Mouse (Mus musculus) spleen, embryonic (tissue): ENCODE results near the gene Rdh1.
"Not testable (repeated sequence)": the region's sequence is repeated elsewhere in the genome, so short reads cannot be mapped to it uniquely, and the experiment has no call there.

Experiments used
- CTCF ChIA-PET: fragments of 350-600 bp; sonication (Branson Sonifier 250); formaldehyde crosslinking; loops from one replicate; lab custom pipeline; 2022; lab: Charles Lee

The Rdh1 gene

DNA sequence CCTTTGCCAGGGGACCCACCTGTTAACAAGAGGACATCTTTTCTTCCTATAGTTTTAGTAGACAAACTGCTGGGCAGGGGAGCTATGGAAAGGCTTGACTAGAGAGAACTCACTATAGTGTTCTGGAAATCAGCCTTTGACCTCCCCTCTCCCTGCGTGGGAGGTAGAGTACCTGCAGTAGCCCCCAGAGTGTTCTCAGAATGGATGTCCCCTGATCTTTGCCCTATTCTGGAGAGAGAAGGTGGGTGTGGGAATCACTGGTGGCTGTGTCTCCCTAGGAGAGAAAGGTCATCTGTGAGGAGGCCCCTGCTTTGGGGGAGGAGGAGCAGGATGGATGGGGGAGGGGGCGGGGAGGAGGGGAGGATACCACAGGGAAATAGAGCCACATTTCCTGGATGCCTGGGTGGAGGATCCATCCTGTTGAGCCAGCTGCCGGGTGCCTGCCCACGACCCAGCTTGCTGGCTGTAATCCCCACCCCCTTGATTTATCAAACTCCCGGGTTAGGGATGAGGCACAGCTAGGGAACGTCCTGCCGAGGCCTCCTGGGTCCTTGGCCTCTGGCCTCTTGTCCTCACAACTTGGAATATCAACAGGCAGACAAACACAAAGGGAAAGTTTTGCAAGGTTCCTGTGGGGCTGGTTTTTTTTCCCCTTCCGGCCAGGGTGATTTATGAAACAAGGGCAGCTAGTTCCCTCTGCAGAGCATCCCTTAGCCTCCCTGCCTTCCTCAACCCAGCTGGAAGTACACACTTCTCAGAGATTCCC is 10.5 kb upstream of the Rdh1 start:
- CTCF ChIA-PET: no interaction called here

DNA sequence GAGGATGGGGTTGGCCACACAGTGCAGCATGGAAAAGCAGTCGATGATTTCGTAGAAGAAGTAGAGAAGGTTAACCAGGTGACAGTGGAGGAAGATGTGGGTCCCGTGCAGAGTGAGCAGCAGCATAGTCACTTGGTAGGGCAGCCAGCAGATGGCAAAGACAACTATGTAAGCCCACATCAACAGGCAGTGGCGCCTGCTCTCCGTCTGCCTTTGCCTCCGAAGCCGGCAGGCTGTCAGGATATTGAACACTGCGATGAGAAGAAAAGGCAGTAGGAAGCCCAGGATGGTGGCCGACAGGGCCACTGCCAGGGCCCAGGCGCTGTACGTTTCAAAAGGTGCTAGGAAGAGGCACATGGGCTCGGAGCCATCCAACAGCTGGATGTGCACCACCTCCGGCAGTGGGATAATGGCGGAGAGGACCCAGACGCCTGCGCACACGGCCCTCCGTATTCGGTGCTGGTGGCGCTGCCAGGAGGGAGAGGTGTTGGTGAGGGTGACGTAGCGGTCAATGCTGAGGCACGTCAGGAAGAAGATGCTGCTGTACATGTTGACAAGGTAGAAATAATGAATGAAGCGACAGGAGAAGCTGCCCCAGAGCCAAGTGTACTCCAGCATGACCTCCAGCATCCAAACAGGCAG is 9.3 kb upstream of the Rdh1 start:
- CTCF ChIA-PET: no interaction called here

DNA sequence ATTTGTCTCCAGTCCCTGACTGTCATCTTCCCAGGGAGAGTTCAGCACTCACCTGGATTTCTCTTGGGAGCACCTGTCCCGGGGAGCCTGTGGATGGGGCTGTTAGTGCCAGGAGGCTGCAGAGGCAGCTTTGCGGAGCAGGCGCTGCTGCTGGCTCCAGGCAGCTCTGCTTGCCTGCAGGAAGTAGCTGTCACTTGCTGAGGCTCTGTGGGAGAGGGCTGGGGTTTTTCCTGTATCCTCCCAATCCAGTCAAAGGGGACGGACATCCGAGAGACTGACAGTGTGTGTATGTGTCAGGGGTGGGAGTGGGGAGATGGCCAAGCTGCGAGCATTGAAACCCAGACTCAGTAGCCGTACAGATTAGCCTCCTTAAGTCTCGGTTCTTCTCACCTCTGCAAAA is 8.0 kb upstream of the Rdh1 start, which contains the start of gene Gpr182:
Gene Gpr182, minus strand, starts transcription at position 185 of the 400 bp plus-strand sequence.
- CTCF ChIA-PET: no interaction called here

DNA sequence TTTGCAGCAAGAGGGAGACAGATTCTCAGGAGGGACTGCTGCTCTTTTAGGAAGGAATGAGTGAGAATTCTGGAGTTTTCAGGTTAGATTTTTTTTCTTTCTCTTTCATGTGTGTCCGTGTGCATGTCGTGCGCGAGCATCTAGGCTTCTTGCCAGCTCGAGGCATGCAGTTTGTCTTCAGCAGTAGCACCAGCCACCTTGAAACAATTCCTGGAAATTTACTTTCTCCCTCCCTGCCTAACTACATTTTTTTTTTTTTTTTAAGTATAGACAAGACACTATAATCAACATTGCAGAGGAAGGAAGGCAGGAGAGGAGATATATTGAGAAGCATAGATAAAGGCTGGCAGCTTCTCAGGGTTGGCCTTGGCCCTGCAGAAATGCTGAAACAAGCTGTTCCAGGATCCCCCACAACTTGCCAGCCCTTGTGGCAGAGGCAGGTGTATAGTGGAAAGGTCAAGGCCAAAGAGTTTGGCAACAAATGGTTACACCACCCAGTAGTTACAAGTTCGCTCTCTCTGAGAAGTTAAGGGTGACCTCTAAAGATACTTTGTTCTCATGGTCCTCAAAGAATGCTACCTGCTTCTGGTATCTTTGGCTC is 4.9 kb upstream of the Rdh1 start:
- CTCF ChIA-PET: interaction anchor here (0.5 kb wide), 1 partner anchor 219 kb away, joined by 3 read pairs; no protein-coding TSS in a partner anchor

DNA sequence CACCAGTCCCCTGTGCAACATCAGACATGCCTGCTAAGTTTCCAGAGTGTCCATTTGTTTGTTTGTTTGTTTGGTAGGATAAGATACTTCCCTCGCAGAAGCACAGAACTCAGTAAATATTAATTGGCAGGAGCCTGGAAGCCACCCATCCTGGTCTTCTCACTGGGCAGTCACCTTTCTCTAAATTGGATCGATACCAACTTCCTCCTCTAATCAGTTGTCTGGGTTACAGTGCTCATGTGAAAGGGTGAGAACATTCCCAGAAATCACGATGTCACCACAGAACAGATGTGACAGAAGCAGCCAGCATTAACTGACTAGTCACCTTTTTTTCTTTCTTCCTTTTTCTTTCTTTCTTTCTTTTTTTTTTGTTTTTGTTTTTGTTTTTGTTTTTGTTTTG is 4.3 kb upstream of the Rdh1 start:
- CTCF ChIA-PET: no interaction called here

DNA sequence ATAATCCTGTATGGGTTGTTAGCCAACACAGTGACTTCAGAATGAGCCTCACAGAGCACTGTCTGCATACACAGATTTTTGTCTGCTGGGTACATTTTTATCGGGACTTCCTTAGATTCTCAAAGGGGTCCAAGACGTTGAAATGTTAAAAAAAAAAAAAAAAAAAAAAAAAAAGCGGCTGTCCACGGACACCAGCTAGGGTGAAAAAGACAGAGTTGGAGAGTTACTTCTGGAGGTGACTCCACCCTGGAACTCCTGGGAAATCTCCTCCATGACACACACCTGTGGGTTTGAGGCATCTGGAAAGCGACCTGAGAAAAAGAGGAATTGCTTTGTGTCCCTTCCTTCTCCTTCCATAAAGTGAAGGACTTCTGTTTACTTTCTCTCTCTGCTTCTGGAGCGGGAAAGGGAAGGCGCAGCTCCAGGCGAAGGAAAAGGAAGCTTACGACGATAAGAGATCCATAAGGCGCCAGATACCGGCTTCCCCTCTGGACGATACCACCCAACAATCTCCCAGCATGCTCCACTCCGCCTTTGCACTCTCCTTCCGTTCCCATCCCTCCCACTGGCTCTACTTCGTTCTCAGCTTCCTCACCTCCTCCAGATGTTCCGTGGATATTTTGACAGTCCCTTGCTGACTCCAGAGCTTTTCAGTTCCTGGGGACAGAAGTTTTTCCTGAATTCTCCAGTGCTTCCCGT is 3.6 kb upstream of the Rdh1 start:
- CTCF ChIA-PET: no interaction called here

DNA sequence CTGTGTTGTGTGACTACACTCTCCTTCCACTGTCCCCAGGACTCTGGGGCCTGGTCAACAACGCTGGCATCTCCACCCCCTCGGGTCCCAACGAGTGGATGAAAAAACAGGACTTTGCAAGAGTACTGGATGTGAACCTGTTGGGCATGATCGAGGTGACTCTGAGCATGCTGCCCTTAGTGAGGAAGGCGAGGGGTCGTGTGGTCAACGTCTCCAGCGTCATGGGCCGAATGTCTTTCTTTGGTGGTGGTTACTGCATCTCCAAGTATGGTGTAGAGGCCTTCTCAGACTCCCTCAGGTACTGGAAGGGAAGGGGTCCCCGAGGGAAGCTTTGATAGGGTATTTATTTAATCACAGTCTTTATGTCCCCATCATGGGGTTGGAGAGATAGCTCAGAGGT is 3.4 kb downstream of the Rdh1 start:
- CTCF ChIA-PET: not testable (repeated sequence)

DNA sequence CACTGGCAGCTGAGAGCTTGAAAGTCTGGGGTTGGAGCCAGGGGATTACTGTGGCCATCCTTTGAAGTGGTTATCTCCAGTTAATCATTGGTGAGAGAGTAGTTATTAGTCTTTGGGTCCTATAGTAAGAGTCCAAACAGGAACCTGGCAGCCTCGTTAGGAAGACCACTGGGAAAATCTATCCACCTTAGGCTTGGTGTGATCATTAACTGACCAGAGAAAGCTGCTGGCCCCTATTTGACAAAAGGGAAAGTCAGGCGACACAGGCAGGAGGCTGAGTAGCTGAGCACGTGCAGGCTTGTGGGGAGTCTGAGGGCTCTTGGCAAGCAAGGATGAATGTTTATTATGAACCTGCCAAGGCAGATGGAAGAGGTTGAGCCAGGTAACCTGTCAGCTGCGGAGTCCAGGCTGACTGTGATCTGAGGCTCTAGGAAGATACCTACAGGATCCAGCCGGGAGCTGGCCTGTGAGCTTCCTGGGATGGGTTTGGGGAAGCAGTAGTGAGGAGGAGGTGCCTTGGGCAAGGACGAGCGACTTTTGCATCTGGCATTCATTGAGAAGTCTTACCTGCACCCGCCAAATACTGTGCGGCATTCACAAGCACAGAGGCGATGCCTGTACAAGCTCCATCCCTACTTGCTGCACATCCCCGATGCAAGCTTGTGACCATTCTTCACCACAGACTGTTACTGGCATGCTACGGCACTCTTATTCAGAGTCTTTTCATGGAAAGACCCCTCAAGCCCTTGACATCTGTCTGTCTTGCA is 4.6 kb downstream of the Rdh1 start:
- CTCF ChIA-PET: interaction anchor here (0.7 kb wide), 1 partner anchor 1332 kb away, joined by 13 read pairs; no protein-coding TSS in a partner anchor

DNA sequence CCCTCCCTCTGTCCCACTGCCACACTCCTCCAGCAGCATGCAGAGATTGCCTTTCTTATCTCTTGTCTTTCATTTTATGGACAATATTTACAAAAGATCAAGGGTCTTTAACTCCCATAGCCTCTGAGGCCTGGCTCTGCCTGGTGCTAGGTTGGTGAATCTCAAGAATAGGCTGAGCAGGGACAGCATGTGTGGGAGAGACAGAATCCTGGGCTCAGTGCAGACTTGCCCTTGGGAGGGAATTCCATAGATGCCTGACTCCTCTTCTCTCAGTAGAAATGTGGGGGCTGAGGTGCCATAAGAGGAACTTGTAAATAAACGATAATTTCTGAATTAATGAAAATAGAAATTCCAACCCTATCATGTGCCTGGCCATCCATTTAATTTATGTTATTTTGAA is 7.0 kb downstream of the Rdh1 start:
- CTCF ChIA-PET: no interaction called here

DNA sequence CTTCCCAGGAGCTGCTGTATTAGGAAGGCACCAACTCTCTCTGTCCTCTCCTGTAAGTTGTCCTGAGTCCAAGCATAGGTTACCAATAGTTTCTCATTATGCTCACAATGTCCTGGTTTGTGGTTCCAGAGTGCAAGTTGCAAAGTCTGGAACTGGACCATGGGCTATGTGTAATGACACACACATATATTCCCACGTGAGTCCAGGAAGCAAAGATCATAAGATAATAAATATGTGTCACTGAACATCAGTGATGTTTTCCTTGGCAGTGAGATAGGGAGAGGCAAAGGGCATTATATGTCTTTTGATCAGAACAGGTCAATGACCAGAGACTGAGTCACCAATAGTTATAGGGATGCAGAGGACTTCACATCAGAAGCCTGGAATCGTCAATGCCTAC is 16.5 kb downstream of the Rdh1 start, which contains the start of gene Rdh9:
Gene Rdh9, plus strand, starts transcription at position 376 of the 400 bp plus-strand sequence.
- CTCF ChIA-PET: interaction anchor here (0.5 kb wide), 1 partner anchor 1135 kb away, joined by 9 read pairs; no protein-coding TSS in a partner anchor

DNA sequence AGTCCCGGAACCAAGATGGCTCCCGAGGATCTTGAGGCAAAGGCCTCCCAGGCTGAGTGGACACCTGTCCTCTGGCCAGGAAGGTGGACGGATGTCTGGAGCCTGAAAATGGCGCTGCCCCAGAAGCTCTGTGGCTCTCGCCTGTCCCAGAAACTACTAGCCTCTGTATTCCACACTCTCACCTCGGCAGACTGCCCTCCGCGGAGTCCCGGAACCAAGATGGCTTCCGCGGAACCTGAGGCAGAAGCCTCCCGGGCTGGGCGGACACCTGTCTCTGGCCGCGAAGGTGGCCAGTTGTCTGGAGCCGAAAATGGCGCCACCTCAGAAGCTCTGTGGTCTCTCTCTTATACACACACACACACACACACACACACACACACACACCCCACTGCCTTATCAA is 22.8 kb downstream of the Rdh1 start:
- CTCF ChIA-PET: not testable (repeated sequence)

DNA sequence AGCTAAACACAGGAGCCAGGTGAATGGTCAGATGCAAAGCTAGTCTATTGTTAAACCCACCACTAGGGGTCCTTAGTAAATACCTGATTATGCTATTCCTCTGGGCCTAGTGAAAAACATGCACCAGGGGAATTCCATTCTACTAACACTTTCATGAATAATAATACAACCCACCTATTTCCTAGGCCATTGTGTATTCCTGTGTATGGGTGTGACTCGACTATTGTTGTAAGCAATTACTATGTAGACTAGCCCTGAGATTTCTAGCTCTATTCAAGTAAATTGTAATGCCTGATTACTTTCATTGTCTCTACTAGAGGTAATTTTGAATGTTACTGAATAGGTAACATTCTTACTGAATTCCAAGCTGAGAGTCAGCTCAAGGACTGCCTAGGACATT is 25.9 kb downstream of the Rdh1 start:
- CTCF ChIA-PET: not testable (repeated sequence)

DNA sequence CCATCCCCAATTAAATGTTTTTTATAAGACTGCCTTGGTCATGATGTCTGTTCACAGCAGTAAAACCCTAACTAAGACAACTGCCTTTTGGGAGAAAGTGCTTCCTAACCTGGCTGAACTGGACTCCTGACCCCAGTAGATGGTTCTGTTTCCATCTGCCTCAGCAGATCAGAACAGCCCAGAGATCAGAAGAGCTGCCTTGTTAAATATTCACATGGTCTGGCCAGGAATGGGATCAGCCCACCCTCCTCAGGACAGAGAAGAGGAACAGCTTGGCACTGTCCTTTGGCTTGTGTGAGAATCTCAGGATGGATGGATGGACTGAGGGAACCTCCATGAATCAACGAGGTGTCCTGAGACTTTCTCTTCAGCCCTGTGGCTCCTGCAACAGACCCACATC is 39.8 kb downstream of the Rdh1 start:
- CTCF ChIA-PET: no interaction called here

DNA sequence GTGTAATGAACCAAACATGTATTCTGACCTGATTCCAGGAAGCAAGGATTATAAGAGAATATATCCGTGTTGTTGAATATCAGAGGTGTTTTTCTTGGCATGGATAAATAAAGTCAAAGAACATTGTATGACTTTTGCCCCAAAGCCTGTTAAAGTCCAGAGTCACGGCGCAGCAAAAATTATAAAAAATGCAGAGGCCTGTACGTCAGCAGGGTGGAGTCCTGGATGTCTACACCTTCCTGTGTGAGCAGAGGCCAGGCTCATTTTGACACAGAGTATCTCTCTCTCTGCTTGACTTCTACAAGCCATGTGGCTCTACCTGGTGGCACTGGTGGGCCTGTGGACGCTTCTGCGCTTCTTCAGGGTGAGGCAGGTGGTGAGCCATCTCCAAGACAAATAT is 41.4 kb downstream of the Rdh1 start, which contains the start of gene Rdh16:
Gene Rdh16, plus strand, starts transcription at position 262 of the 400 bp plus-strand sequence.
- CTCF ChIA-PET: no interaction called here

DNA sequence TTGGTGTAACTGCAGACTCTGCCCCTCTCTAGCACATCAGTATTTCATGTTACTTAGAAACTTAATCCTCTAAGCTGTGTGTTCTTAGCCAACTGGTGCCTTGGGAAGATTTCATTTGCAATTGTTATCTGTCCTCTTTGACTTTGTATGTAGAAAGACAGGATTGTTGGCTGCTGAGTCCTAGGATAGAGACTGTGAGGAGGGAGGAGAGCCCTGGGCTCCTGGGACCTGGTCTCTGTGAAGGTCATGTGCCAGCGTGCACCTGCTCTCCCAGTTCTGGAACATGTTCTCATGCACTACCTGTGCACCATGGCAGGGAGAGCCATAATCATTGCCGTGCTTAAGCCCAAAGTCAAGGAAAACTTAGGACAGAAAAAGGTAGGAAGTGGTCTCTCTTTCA is 42.1 kb downstream of the Rdh1 start:
- CTCF ChIA-PET: no interaction called here

DNA sequence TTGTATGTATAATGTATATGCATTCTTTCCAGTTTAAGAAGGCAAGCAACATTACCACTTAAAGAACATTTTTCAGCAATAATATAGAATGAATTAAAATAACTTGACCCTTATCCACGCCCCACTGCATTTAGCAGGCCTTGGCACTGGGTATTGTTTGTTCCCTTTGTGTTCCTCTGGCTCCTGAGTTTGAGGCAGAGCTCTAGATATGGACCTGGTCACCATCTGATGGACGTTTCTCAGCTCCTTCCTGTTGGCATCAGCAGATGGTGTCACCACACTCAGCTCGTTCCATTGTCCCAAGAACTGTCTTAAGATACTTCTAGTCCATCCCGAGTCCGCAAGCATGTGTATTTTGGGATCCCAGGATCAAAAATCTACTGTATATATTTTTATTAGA is 42.7 kb downstream of the Rdh1 start:
- CTCF ChIA-PET: no interaction called here

DNA sequence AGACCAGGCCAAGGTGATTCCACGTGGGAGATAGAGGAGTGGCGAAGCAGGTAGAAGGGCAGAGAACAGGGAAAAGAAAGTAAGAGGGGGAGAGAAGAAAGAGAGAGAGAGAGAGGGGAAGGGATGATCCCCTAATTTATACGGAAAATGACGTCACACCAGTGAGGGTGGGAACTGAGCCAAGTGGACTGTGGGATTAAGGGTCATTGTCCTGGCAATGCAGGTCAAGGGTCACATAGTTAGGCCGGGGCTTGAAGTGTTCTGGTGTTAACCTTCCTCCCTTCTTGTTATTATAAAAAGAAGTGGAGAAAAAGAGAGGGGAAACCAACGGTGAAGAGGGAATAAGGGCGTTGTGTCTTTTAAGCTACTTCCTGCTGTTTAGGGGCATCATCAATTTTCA is 44.9 kb downstream of the Rdh1 start:
- CTCF ChIA-PET: no interaction called here

DNA sequence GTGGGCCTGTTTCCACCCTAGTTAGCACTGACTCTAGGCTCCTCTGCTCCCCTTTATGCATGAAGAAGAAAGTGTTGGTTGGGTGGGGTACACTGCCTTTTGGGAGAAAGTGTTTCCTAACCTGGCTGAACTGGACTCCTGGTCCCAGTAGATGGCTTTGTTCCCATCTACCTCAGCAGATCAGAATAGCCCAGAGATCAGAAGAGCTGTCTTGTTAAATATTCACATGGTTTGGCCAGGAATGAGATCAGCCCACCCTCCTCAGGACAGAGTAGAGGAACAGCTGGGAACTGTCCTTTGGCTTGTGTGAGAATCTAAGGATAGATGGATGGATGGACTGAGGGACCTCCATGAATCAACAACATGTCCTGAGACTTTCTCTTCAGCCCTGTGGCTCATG is 56.4 kb downstream of the Rdh1 start:
- CTCF ChIA-PET: no interaction called here

DNA sequence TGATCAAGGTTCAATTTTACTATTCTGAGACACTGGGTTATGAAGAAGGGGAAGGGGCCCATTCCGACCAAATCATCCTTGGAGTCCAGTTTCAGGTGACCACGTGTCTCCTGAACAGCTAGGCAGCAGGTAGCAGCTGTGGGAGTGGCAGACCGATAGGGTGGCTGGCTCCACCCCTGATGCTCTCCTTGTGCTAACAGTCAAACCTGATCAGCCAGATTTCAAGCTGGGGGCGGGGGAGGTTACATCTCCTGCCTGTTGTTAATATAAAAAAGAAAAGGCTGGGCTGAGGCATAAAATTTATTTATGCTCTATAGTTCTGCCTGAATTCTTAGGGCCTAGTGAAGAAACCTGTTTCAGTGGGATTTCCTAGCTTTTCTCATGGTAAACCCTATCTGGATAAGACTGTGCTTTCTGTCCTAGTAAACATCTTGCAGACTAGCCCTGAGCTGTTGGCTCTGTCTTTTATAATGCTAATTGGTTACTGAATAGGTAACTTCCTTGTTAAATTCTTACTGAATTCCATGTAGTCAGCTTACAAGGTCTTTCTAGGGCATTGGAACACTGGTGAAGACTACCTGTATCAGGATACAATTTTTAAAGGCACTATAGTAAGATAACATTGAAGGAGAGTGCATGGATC is 57.9 kb downstream of the Rdh1 start:
- CTCF ChIA-PET: not testable (repeated sequence)
